Mouse (Mus musculus) adrenal gland, postnatal 4 days (tissue): ENCODE measurements at regions not wholly inside any gene's neighbourhood (a gene's known extent, or its start where the extent isn't known, plus 50 kb on each side); places are given as distances from the start of the nearest gene placed in this dataset.

Experiments
- DNase-seq, 2 experiments: peaks; one replicate each; pipeline ENCODE4 v3.0.0; 2021 to 2022; ENCODE audit warnings: low spot score in 2 of 2, mixed read lengths in 2 of 2

DNA sequence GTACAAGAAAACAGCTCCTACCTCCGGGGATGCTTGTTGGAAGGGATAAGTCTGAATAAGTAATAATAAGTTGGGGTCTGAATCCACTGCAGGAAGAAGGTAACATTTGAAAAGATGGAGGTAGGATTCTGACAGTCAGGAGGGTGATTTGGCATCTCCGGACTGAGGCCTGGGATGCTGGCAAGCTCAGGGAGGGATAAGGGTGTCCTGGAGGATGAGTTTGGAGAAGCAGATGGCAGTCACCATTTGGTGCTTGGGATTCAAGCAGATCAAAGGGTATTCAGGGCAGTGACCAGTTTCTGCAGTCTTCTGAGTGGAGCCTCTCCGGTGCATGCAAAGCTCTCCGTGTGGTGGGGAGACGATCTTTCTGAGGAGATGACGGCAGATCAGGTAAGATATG is 62.9 kb upstream of the Gm2310 start:
- DNase-seq = no peak

DNA sequence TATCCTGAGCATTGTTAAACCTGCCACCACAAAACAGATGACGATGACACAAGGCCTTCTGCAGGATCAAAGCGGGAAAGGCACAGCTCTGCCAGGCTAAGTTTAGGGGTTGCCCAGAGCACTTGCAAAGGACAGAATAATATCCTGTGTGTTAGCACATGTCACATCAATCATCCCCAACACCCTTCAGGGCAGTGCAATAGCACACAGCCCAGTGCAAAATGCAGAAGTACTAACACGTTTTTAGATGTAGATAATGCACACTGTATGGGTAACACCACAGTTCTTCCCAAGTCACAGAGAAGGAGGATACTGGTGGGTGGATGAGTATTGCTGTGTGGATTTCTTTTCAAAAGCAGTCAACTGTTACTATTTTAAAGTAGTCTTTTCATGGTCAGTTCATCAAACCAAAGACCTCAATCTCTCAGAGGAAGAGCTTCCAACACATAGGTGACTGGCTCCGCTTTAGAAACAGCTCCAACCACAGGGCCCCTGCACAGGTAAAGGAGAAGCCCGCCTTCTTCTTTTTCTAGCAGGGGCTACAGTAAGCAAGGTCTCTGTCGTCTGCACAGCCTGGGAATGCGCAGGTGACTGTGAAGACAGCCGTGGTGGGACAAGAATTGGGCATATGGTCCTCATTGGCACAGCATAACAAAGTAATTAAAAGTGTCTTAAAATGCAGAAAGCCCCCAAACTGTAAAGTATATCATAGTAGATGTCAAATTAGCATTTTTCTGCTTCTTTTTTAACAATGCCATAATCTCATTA is 61.6 kb upstream of the Gm2310 start:
- no peak for DNase-seq

DNA sequence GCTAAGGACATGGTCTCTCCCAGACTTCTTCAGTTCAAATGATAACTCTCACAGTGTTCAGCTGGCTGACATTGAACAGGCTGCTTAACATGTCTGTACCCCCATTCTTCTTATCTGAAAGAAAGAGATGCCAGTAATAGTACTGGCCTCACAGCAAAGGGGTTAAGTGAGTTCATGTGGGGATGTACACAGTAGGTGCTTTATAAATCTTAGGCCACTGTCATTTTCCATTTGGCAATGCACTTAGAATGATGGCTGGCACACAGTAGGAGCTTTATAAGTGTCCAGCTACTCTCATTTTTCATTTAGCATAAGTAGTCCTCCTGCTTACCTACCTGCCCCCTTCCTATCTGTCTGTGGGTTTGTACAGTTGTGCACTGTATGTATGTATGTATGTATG is 60.3 kb upstream of the Gm2310 start:
- DNase-seq = no peak

DNA sequence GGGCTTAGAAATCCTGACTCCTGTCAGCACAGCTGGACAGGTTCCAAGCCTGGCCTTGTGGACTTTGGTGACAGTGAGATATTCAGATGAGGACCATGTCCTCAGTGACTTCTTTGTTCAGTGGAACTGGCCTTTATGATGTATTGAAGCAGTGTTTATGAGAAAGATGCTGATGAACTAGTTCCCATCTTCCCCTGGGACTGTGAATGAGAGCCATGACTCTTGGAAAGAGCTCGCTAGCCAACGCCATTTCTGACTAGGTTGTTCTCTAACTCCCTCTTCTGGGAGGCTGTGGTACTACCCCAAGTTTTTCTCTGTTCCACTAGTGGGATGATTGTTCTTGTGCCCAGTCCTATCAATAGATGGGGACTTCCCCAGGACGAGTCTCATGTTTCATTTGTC is 57.7 kb upstream of the Gm2310 start:
- peak in 1 of 2 experiments; percentile 33 for DNase-seq

DNA sequence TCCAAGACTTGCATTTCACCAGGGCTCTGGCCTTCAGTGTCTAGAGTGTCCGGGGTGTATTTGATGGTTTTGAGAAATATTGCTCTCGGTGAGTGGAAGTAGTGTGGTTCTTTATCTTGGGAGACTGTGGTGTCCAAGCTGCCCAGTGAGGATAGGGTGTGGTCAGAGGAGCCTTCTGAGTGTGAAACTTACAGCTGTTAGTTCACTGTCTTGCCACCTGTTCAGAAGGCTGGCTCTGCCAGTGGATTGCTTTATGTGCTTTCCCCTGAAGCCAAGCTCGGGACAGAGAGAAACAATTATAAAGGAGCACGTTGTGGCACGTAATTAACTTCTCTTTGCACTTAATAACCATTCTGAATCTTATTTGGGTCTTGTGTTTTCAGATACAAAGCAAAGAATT is 57.2 kb upstream of the Gm2310 start:
- DNase-seq = no peak

DNA sequence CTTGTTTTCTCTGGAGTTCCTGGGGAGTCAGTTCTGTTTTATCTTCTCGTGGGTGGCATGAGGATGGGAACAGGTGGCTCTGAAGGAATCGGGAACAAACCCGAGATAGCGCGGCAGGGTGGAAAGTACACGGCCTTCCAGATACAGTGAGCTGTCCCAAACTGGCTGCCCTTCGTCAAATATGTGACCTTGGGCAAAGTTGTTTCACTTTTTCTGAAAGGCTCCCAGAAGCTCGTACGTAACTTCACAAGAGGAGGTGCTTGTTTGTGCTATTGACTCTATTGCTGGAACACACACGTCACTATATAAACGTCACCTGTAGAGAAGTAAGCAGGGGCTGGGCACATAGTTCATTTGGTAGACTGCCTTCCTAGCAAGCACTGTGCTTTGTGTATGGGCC is 49.9 kb upstream of the Gm2310 start:
- peak in 1 of 2 experiments; percentile 7 for DNase-seq
